Mouse (Mus musculus) kidney, postnatal 4 days (tissue): ENCODE measurements around the gene Tctn3.

Experiments
- DNase-seq, 2 experiments: peaks; one replicate each; pipeline ENCODE4 v3.0.0; 2021; ENCODE audit warnings: mixed read lengths in 2 of 2

Gene Tctn3

DNA sequence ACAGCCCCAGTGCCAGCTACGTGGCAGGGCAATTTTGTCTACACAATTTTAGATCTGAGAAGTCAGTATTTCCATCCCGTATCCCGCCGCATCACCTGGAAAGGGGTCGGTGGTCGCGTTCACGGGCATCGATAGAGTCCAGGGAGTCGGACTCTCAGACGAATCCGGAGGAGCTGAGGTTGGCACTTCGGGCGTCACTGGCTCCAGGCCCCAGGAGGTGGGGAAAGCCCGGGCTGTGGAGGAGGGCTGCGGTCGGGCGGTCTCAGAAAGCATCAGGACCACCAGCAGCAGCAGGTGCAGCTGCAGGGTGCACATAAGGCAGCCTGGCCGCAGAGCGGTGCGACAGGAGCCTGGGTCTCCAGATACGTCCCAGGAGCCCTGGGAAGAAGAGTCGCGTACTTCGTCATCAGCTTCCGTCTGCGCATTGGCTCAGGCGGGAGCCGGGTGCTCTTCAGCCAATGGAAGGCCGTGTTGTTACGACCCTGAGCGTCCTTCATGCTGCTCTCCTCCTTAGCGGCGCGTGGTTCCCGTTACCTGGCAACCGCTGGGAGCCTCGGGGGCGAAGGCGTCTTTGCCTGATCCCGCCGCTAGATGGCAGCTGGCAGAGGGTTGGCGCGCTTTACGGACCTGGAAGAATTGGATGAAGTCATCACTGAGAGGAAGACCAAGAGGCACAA, at the start of gene Tctn3, which contains the start of gene Entpd1:
Tctn3 (minus strand) TSS at position 404 of the 677 bp plus-strand sequence.
Entpd1 (plus strand) TSS at position 537 of the 677 bp plus-strand sequence.
- DNase-seq, result peak; percentile 97

DNA sequence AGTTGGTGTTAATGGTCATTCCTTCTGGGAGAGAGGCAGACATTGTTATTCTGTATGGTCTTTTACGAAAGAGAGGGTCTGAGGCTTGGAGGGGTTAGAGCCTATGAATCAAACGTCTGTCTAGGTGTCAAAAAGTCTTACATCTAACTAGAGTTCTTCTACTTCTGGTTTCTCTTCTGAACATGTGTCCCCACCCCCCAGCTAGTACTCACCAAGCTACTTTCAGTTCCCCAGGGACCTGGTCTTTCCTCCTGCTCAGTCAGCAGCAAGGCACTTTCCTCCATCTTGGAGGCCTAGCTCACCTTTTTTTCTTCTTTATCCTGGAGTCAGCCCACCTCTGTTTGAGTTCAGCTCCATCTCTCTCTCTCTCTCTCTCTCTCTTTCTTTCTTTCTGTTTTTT, 49.1 kb upstream of the Tctn3 start:
- DNase-seq, result no peak

DNA sequence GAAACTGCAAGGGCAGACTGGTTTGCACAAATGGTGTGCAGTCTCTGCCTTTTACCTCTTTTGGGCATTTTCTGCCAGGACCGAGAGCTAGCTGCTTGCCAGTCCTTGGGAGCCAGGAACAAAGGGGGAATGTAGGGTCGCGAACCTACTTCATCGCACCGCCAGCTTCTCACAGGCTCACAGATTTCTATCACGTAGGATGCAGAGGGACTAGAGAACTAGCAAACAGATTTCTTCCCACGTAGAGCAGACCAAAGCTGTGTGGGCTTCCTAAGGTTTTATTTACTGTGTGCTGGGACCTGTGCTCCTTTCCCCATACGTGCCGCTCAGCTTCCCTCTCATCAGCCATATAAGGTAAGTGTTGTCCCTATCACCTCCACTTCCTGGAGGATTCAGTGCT, 48.5 kb upstream of the Tctn3 start:
- peak in 1 of 2 experiments; percentile 4 for DNase-seq

DNA sequence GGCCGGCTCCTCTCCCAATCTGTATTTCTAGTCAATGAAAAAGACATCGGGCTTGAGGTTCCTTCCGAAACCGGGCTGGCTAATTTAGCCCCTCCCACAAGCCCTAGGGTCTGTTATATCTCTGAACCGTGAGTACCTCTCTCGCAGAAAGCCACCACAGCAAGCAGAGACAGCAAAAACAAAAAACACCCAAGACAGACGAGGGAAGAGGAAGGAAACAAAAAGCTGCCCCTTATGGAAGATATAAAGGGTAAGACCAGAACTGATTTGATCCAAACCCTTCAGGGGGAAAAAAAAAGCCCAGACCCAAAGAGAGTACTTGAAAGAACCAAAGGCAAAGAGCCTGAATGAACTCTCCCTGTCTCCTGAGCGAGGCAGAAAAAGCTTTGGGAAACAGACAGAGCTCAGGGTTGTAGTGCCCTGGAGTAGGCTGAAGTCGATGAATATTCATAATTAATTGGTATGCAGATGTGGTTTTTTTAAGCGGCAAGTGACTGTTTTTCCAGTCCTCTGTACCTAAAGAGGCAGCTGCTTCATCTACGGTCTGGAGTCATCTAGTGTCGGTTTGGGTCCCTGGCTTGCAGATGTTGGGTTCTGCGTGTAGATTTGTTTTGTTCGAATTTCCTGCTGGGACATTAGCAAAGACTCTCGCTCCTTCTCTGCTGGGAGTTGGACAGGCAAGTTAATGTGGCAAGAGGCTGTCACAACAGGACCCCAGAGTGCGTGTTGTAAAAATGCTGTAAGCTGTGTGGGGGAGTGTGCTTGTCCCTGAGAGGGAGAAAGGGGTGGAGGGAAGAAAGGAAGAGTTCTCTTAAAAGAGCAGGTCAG, 47.8 kb upstream of the Tctn3 start:
- peak; percentile 24 to 48 for DNase-seq

DNA sequence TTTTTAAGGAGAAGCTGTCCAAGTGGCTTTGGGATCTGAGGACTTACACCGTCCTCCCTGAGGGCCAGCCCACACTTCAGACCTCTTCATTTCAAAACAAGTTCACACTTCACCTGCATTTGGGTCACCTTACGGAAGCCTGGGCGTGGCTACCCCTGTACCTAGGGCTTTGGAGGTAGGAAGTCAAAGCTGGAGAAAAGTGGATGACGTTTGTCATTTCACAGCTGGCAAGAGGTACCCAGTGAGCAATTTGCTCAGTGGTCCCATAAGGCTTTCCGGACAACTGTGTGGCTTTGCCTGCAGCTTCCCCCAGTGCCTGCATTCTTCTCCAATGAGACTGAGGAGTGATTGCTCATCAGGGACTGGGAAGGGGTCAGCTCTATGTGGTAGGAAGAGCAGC, 46.9 kb upstream of the Tctn3 start:
- DNase-seq, result no peak

DNA sequence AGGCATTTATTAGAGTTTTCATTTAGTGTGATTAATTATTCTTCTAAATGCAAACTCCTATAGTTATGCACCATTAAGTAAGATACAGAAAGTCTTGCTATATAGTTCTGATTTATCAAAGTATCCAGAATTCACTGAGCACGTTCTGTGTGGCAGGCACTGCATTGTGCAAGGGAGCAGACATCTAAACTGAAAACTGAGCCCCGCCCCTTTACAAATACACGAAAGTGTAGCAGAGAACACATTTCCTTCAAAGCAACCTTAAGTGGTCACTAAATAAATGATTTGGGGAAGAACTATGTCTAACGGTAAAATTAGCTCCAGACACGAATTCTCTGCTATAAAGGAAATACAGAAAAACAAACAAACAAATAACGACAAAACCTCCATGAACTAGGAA, 46.2 kb upstream of the Tctn3 start:
- no peak for DNase-seq

DNA sequence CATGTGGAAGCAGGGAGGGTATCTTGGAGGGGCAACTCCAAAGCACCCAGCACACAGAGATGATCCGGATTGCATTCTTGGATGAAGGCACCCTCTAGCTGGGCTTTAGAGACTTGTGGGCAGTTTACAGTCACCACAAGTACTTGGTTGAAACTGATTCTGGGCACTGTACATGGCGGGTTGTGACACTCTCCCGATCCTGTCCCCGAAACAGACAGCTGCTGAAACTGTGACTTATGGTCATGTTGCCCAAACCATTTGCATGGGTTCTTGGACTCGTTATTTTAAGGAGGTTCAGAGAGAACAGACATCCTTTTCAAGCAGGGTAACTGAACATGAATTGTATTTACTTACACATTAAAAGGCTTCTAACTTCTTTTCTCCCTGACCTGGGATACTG, 44.2 kb upstream of the Tctn3 start:
- DNase-seq, result no peak

DNA sequence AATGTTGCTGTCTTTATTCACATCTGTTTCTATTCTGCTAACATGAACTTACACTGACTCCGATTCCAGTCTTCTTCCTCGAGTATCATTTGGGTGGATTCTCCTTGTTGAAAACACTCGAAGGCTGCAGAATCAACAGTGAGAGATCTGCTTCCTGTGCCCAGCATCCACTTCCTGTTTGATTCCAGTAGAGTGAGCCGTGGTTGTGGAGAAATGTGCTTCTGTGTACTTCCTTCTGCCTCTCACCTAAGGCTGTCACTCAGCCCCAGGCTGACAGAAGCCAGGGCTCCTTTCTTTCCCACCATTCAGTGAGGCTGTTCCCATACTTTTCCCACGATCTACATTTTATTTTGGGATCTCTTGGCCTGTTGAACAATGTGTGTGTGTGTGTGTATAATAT, 38.1 kb upstream of the Tctn3 start:
- no peak for DNase-seq

DNA sequence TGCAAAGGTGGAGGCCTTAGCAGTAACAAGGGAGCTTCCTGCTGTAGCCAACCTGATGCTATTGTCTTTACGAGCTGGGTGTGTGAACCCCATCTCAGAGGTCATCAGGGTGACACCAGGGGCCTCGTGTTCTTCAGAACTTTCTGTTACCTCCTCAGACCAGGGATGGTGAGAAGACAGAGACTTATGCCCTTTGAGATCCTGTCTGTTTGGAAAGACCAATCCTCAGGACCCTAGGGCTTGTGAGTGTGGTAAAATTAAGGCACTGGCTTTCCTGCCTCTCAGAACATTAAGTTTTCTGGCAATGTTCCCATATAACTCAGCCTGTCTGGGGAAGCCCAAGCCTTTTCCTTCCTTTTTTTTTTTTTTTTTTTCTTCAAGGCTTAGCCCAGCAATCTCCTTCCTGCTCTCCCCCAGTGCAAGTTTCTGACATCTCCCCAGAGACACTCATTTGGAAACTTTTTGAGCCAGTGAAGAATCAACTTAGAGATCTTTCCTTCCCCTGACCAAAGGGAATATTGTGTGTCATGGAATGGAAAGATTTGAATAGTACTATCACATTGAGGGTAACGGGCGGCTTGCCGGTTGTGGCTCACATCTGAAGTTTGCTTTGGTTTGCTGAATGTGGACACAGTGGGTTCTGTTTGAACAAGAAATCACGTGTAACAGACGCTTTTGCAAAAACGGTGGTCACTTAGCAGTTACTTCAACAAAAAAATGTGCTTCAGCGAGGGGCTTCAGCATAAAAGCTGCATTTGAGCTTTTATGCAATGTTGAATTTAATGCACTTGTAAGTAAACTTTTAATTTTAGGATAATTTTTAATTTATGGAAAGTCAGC, 35.5 kb upstream of the Tctn3 start:
- peak; percentile 16 to 37 for DNase-seq

DNA sequence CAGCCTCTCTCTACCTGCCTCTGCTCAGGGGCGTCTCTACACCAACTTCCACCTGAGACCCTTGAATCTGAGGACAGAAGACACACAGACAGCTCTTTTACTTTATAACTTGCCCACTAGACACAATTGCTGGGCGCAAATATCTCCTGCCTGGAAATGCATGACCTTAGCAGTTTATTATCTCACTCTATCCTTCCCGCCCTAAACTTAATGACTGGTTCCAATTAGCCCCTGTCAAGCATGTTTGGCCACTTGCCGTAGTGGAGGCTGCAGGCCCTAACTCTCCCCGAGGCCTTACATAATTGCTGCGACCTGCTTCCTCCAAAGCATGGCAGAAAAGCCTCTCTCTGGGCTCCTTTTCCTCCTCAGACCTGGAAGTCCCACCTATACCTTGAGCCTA, 34.3 kb upstream of the Tctn3 start:
- DNase-seq, result peak in 1 of 2 experiments; percentile 5

DNA sequence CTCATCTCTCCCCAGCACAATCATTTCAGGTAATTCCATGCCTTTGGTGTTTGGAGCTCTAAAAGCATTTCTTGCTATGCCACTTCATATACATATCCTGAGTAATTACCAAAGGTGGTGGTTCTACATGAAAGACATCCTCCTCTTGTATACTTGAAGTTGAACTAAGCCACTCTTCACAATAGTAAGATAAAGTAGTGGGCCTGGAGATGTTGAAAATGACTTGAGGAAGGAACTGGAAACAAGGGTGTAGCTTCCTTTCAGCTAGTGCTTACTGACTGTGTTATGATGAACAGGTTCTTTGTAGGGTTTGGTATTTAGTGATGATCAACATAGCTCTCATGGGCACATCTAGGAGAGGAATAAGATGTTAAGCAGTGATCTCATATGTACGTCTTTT, 31.8 kb upstream of the Tctn3 start:
- no peak for DNase-seq

DNA sequence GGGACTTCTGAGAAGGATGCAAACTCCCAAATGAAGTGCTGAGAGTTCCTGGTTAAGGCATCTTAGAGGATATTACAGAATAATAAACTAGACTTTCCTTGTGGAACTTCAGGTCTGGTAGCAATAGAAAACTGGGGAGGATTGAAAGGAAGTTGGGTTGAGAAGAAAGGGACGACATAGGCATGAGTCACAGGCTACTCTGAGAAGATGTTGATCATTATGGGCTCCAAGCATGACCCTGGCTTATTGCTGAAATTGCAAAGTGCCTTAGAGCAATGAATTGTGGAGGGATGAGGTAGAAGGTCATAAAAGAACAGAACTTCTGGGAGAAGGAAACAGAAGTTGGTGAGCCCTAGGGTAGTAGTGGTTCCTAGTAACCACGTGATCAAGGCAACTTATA, 28.8 kb upstream of the Tctn3 start:
- DNase-seq, result no peak

DNA sequence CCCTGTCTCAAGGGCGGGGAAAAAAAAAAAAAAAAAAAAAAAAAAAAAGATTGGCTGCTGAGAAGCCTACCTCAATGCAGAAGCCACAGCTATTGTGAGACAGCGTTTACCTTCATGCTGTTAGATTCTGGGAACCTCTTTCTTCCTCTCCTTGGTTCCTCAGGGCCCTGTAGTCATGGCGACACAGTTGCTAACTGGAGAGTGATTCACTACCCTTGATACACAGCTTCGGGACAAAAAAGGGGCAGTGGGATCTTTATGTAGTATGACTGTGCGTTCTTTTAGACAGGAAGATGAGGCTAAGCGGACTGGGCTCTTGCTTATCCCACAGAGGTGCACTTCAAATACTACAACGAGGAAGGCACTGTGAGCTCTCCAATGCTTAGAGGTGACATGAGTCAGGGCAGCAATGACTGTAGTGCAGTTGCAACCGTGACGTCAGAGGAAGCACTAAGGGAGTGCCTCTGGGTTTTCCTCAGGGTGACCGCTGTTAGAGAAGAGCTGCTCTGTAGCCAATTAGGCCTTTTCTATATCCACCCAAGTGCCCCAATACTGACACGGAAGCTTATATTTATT, 27.8 kb upstream of the Tctn3 start:
- DNase-seq, result no peak

DNA sequence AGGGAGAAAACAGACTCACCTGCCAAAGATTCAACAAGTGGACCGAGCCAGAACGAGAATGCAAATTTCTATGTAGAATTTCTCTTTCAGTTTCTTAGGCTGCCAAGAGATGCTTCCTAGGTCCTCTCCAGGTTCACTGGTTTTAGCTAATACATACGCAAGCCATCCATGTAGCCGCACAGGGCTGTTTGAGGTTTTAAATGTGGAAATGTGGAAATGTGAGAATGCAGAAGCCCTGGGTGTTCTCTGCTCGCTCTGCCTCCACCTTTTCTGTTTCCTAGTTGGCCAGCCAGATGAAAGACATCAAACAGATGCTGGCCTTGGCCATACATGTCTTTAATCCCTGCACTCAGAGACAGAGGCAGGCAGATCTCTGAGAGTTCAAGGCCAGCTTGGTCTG, 26.5 kb upstream of the Tctn3 start:
- no peak for DNase-seq

DNA sequence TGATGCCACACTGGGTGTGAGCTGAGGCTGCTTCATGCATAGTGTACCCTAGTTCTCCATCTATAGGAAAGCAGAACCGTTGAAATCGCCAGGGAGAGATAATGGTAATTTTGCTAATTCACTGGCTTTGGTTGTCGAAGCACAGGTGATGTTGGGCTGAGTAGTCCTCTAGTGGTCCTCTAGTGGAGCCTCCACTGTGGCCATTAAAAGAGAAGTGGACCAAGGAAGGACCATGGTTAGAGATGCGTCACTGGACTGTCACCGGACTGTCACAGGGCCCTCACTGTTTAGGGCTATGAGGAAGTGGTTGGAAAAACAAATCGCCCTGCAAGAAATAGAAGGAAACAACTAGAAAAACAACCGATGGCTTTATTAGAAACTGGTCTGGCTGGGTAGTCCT, 25.6 kb upstream of the Tctn3 start:
- DNase-seq, result no peak

DNA sequence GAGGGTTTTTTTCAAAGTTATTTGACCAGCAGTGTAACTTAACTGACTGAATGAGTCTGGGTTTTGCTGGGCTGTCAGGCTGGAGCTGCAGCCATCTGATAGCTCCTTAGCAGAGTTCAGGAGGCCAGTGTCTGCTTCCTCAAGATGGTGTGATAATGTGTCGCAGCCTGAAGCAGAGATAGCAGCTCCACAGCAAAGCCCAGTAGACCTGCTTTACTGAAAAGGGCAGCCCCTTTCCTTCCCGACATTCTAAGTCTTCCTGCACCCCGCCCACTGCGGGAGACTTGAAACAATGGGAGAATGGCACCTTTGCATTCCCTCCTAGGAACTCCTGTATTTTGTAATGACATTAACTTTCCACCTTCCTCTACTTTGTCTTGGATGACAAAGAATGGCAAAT, 25.1 kb upstream of the Tctn3 start:
- DNase-seq, result peak in 1 of 2 experiments; percentile 58

DNA sequence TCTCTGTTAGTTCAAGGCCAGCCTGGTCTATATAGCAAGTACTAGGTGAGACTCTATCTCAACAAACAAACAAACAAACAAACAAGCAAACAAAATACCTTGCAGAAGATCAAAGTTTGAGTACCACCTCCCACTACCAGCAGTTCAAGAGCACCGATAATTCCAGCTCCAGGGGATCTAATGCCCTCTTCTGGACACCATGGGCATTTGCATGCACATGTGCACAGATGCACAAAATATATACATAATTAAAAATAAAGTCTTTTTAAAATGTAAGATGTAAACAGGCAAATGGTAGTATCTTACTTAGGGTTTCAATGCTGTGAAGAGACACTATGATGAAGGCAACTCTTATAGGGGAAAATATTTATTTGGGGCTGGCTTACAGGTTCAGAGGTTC, 21.1 kb upstream of the Tctn3 start:
- DNase-seq, result no peak

DNA sequence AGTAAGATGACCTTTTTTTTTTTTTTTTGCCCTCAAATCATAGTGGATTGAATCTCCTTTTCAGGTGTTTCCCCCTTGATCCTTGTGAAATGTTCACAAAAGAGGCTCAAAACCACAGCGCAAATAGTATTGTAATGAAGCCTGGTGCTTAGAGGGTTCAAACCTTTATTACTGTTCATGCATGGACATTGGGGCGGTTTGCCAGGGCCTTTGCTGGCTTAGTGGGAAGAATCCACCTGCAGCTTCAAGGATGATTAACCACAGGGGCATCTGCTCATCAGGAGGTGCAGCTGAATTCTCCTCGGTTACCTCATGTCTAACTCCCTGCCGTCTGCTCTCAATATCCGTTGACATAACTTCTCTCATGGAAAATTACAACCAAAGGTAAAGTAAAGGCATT, 20.6 kb upstream of the Tctn3 start:
- DNase-seq, result no peak

DNA sequence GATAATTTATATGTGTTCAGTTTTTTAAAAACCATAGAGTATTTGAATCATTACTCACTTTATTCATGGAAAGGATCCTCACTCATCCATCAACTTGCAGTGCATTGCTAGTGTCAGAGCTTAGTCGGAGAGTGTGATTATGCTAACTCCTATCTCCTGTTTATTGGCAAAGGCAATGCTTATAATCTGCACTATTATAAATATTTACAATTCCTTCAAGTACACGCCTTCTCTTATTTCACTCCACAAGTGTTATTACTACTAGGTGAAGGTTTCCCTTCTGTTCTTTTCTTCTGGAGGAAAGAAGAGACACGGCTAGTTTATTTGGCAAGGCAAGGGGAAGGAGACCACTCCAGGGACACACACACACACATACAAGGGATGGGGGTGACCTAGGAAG, 20.2 kb upstream of the Tctn3 start:
- DNase-seq, result no peak

DNA sequence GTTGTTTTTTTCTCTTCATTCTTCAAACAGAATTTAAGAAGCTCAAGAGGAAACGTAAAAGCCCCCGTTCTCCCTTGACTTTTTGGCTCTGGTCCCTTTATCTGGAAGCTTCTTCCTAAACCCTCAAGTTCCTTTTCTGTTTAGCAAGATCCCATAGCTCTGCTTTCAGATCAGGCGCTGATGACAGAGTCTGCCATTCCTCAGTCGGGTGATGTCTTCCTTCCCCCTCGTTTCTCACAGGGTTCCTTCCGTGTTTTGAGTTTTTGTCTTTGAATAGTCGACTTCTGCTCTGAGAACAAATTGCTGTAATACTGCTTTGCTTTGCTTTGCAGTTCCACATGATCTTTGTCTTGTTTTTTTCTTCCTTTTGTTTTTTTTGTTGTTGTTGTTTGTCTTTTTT, 18.6 kb upstream of the Tctn3 start:
- DNase-seq, result no peak

DNA sequence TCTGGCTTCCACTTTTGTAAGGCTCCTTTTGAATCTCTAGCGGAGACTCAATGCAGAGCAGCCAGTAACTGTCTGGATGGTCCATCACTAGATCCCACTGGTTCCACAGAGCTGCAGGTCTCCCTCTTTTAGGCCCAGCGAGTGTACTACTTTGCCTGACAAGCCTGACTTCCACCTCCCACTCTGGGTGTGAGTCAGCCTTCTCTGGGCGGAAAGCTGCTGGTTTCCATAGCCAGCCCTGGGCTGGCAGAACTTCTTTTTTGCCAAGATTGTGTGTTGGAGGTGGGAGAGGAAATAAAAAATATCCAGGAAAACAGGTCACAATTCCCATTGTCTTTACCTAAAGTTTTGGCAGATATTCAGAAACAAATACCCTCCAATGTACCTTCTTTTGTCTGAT, 18.1 kb upstream of the Tctn3 start:
- DNase-seq, result peak in 1 of 2 experiments; percentile 29

DNA sequence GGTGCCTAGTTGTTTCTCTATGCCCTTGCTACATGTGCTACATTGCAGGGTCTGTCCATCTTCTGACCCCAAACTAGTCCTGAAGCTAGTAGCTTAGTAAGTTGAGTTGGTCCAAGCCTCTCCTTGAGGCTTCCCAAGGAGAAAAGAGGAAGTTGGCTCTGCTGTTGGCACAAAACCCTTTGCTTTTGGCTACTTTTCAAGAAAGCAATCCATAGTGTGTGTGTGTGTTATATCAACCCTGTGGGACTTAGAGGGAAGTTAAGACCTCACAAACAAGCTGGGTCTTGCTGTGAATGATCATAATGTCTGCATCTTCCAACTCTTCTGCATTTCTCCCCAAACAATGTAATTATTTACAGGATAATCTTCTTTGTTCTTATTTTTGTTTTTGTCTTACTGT, 16.9 kb upstream of the Tctn3 start:
- no peak for DNase-seq

DNA sequence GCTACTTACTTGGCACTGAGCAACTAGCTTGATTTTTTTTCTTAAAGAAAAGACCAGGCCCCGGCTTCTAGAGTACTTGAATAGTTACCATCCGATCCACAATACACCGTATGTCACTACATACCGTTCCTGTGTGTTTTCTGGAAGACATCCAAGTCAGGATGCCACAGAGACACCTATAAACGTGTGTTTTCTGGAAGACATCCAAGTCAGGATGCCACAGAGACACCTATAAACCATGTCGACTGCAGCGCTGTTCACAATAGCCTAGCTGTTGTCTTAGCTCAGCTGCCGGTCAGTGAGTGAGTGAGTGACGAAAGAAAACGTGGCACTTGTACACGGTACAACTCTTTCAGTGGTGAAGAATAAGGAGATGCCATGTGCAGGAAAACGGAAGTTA, 13.9 kb upstream of the Tctn3 start:
- no peak for DNase-seq
